Mouse (Mus musculus) midbrain, embryonic 10.5 days (tissue): ENCODE results near the gene Pax2. TPM values are rescaled to one million over a fixed set of nuclear protein-coding genes. Genes with fewer than 3 reads are reported as not detected.

ENCODE experiments used
- DNase-seq: peaks from one replicate; pipeline ENCODE4 v3.0.0-alpha.2; 2017; ENCODE audit warnings: low spot score
- H3K27ac ChIP-seq: fragments of 300-500 bp; sonication (generic); replicated peaks from 2 replicates; pipeline ENCODE4 v1.5.1; 2016; ENCODE audit warnings: mild to moderate bottlenecking
- H3K27me3 ChIP-seq: fragments of 300-500 bp; sonication (generic); 2 replicates; pipeline ENCODE4 v1.6.1; 2016; ENCODE audit warnings: low read depth, mild to moderate bottlenecking; ENCODE audit not compliant: poor library complexity, severe bottlenecking
- H3K36me3 ChIP-seq: fragments of 300-500 bp; sonication (generic); 2 replicates; pipeline ENCODE4 v1.6.1; 2016; ENCODE audit warnings: mild to moderate bottlenecking, moderate library complexity
- H3K4me1 ChIP-seq: fragments of 300-500 bp; sonication (generic); 2 replicates; pipeline ENCODE4 v1.6.1; 2016
- H3K4me3 ChIP-seq: fragments of 300-500 bp; sonication (generic); 2 replicates; pipeline ENCODE4 v1.5.1; 2016; ENCODE audit warnings: mild to moderate bottlenecking, moderate library complexity
- H3K9me3 ChIP-seq: fragments of 300-500 bp; sonication (generic); replicated peaks from 2 replicates; pipeline ENCODE4 v1.6.1; 2016; ENCODE audit warnings: mild to moderate bottlenecking
- WGBS: fragments of 180-500 bp; shearing (Covaris S2); methylation state at CpG from one replicate; pipeline ENCODE4 v1.1.7; 2016; 5-methylcytosine and 5-hydroxymethylcytosine counted together
- polyA plus RNA-seq: library from polyadenylated mRNA; unstranded; fragments of >200 nt; fragmentation: Nextera tagmentation; extraction: Ambion mirVana; gene quantifications from 2 replicates; pipeline ENCODE4 v1.2.1, GENCODE M21; 2016

Gene Pax2
- polyA plus RNA-seq, 1 experiment from 2014 or later, result 1.1 TPM

- Histone ChIP-seq H3K4me1 (peaks cover 38% of the 10 kb centered on the region), H3K27ac (peak overlapping the region; percentile 42; the same call in 1 of the 2 replicates), H3K27me3 (peaks cover 100% of the 10 kb centered on the region), H3K36me3 (no peaks in the 10 kb centered on the region), H3K4me3 (peak overlapping the region; percentile 39), H3K9me3 (no peaks in the 10 kb centered on the region)
- WGBS, result under 1% methylated on average over 48 of the region's 48 CpGs
- DNase-seq, result peak; percentile 54
These were observed 14.6 kb upstream of the Pax2 start for GRCm38 (mm10) chr19:44741091-44741763.

GRCm38 (mm10) chr19:44741764-44742127, 14.1 kb upstream of the Pax2 start:
- Histone ChIP-seq H3K27ac (0 out of 2 replicates have a peak overlapping the region, but pooled peaks have one; percentile 42), H3K36me3 (no peaks in the 10 kb centered on the region), H3K4me3 (peak overlapping the region; percentile 39), H3K4me1 (peaks cover 43% of the 10 kb centered on the region), H3K9me3 (no peaks in the 10 kb centered on the region), H3K27me3 (peaks cover 100% of the 10 kb centered on the region)
- WGBS, result 0% methylated on average over 13 of the region's 13 CpGs
- peak; percentile 66 for DNase-seq

GRCm38 (mm10) chr19:44742131-44743020, 13.5 kb upstream of the Pax2 start:
- H3K27ac ChIP-seq, result 0 out of 2 replicates have a peak overlapping the region, but pooled peaks have one; percentile 42
- under 1% methylated on average over 22 of the region's 22 CpGs for WGBS

GRCm38 (mm10) chr19:44743021-44743415, 12.8 kb upstream of the Pax2 start:
- WGBS, result 0% methylated on average over 2 of the region's 2 CpGs
- Histone ChIP-seq H3K36me3 (no peaks in the 10 kb centered on the region), H3K27me3 (peaks cover 100% of the 10 kb centered on the region), H3K4me1 (peaks cover 49% of the 10 kb centered on the region), H3K4me3 (no peak overlapping the region; the same call in 1 of the 2 replicates), H3K27ac (no peak overlapping the region), H3K9me3 (no peaks in the 10 kb centered on the region)
- peak; percentile 21 for DNase-seq

More at GRCm38 (mm10) chr19:44742131-44743020, 13.5 kb upstream of the Pax2 start:
- Histone ChIP-seq H3K4me3 (peak overlapping the region; percentile 39), H3K4me1 (peaks cover 46% of the 10 kb centered on the region), H3K27me3 (peaks cover 100% of the 10 kb centered on the region), H3K36me3 (no peaks in the 10 kb centered on the region), H3K9me3 (no peaks in the 10 kb centered on the region)
- DNase-seq, result peak; percentile 66

GRCm38 (mm10) chr19:44743961-44744520, 11.8 kb upstream of the Pax2 start:
- peak; percentile 22 for DNase-seq
- peaks cover 57% of the 10 kb centered on the region for H3K4me1 ChIP-seq
- peaks cover 100% of the 10 kb centered on the region for H3K27me3 ChIP-seq
- no peak overlapping the region for H3K4me3 ChIP-seq
- 0% methylated on average over 2 of the region's 2 CpGs for WGBS
- no peaks in the 10 kb centered on the region for H3K36me3 ChIP-seq
- H3K9me3 ChIP-seq, result no peaks in the 10 kb centered on the region
- H3K27ac ChIP-seq, result no peak overlapping the region

- H3K9me3 ChIP-seq, result no peaks in the 10 kb centered on the region
- H3K4me1 ChIP-seq, result peaks cover 61% of the 10 kb centered on the region
- DNase-seq, result peak; percentile 17
- no peak overlapping the region for H3K27ac ChIP-seq
- peaks cover 100% of the 10 kb centered on the region for H3K27me3 ChIP-seq
- H3K4me3 ChIP-seq, result no peak overlapping the region
- 5% methylated on average over 6 of the region's 6 CpGs for WGBS
- H3K36me3 ChIP-seq, result no peaks in the 10 kb centered on the region
These were observed 10.1 kb upstream of the Pax2 start for GRCm38 (mm10) chr19:44745741-44746140.

GRCm38 (mm10) chr19:44746541-44747024, 9.3 kb upstream of the Pax2 start:
- no peaks in the 10 kb centered on the region for H3K36me3 ChIP-seq
- H3K27ac ChIP-seq, result peak overlapping the region; percentile 42
- peaks cover 59% of the 10 kb centered on the region for H3K4me1 ChIP-seq
- H3K9me3 ChIP-seq, result no peaks in the 10 kb centered on the region
- peak overlapping the region; percentile 45 for H3K4me3 ChIP-seq
- peak; percentile 66 for DNase-seq
- H3K27me3 ChIP-seq, result peaks cover 100% of the 10 kb centered on the region
- under 1% methylated on average over 42 of the region's 42 CpGs for WGBS

- peaks cover 59% of the 10 kb centered on the region for H3K4me1 ChIP-seq
- DNase-seq, result peak; percentile 28
- 10% methylated on average over 4 of the region's 4 CpGs for WGBS
- H3K36me3 ChIP-seq, result no peaks in the 10 kb centered on the region
- peaks cover 100% of the 10 kb centered on the region for H3K27me3 ChIP-seq
- no peak overlapping the region for H3K4me3 ChIP-seq
- no peaks in the 10 kb centered on the region for H3K9me3 ChIP-seq
- H3K27ac ChIP-seq, result no peak overlapping the region
These were observed 8.4 kb upstream of the Pax2 start for GRCm38 (mm10) chr19:44747471-44747870.

- 0 out of 2 replicates have a peak overlapping the region, but pooled peaks have one; percentile 14 for H3K4me3 ChIP-seq
- WGBS, result 2% methylated on average over 5 of the region's 5 CpGs
- peaks cover 59% of the 10 kb centered on the region for H3K4me1 ChIP-seq
These were observed 7.6 kb upstream of the Pax2 start for GRCm38 (mm10) chr19:44748271-44748670.

GRCm38 (mm10) chr19:44749061-44749990, 6.5 kb upstream of the Pax2 start:
- no peaks in the 10 kb centered on the region for H3K9me3 ChIP-seq
- H3K27me3 ChIP-seq, result peaks cover 100% of the 10 kb centered on the region
- H3K4me1 ChIP-seq, result peaks cover 62% of the 10 kb centered on the region
- peak overlapping the region; percentile 37; the same call in 1 of the 2 replicates for H3K4me3 ChIP-seq
- peak; percentile 45 for DNase-seq
- under 1% methylated on average over 17 of the region's 18 CpGs for WGBS
- no peak overlapping the region for H3K27ac ChIP-seq
- H3K36me3 ChIP-seq, result no peaks in the 10 kb centered on the region

More at GRCm38 (mm10) chr19:44748271-44748670, 7.6 kb upstream of the Pax2 start:
- Histone ChIP-seq H3K36me3 (no peaks in the 10 kb centered on the region), H3K9me3 (no peaks in the 10 kb centered on the region), H3K27me3 (peaks cover 100% of the 10 kb centered on the region), H3K27ac (no peak overlapping the region)
- DNase-seq, result peak; percentile 38

- H3K27ac ChIP-seq, result peak overlapping the region; percentile 24
- DNase-seq, result peak; percentile 74
- peak overlapping the region; percentile 37 for H3K4me3 ChIP-seq
- no peaks in the 10 kb centered on the region for H3K36me3 ChIP-seq
- under 1% methylated on average over 42 of the region's 42 CpGs for WGBS
- H3K9me3 ChIP-seq, result no peaks in the 10 kb centered on the region
- peaks cover 67% of the 10 kb centered on the region for H3K4me1 ChIP-seq
- H3K27me3 ChIP-seq, result peaks cover 100% of the 10 kb centered on the region
These were observed 5.5 kb upstream of the Pax2 start for GRCm38 (mm10) chr19:44750051-44751041.
